Mouse (Mus musculus) intestine, embryonic 16.5 days (tissue): ENCODE data around the gene Treml1. TPM values are rescaled to one million over a fixed set of nuclear protein-coding genes. Genes with fewer than 3 reads are reported as not detected.

Experiments used
- ATAC-seq: fragments of 200-750 bp; cut with Nextera tagmentation; 2 replicates; pipeline ENCODE4 v1.8.0; 2017; ENCODE audit warnings: moderate TSS enrichment, moderate library complexity
- H3K27ac ChIP-seq: fragments of 300-500 bp; sonication (generic); 2 replicates; pipeline ENCODE4 v1.5.1; 2014; ENCODE audit warnings: mild to moderate bottlenecking, low read length
- H3K27me3 ChIP-seq: fragments of 300-500 bp; sonication (generic); replicated peaks from 2 replicates; pipeline ENCODE4 v1.6.1; 2014; ENCODE audit warnings: low read length, control low read depth, mixed read lengths; ENCODE audit not compliant: control insufficient read depth, insufficient read depth
- H3K36me3 ChIP-seq: fragments of 300-500 bp; sonication (generic); 2 replicates; pipeline ENCODE4 v1.6.1; 2014; ENCODE audit warnings: low read length, control low read depth; ENCODE audit not compliant: control insufficient read depth, insufficient read depth
- H3K4me1 ChIP-seq: fragments of 300-500 bp; sonication (generic); 2 replicates; pipeline ENCODE4 v1.6.1; 2014; ENCODE audit warnings: low read length, control low read depth, mixed read lengths; ENCODE audit not compliant: control insufficient read depth, insufficient read depth
- H3K4me2 ChIP-seq: fragments of 300-500 bp; sonication (generic); 2 replicates; pipeline ENCODE4 v1.6.1; 2014; ENCODE audit warnings: low read depth, low read length, control low read depth
- H3K4me3 ChIP-seq: fragments of 300-500 bp; sonication (generic); 2 replicates; pipeline ENCODE4 v1.5.1; 2014; ENCODE audit warnings: mild to moderate bottlenecking, low read length
- H3K9ac ChIP-seq: fragments of 300-500 bp; sonication (generic); 2 replicates; pipeline ENCODE4 v1.6.1; 2014; ENCODE audit warnings: low read depth, low read length
- H3K9me3 ChIP-seq: fragments of 300-500 bp; sonication (generic); 2 replicates; pipeline ENCODE4 v1.6.1; 2016; ENCODE audit warnings: low read length, control low read depth; ENCODE audit not compliant: control insufficient read depth
- WGBS: fragments of 180-500 bp; shearing (Covaris S2); extraction: QIAGEN DNeasy Blood & Tissue Kit; methylation state at CpG from one replicate; pipeline ENCODE4 v1.1.7; 2014; 5-methylcytosine and 5-hydroxymethylcytosine counted together
- polyA plus RNA-seq: library from polyadenylated mRNA; unstranded; fragments of >200 nt; fragmentation: Nextera tagmentation; extraction: Ambion mirVana; gene quantifications from 2 replicates; pipeline ENCODE4 v1.2.1, GENCODE M21; 2015

Treml1 gene
- polyA plus RNA-seq, 1 experiment from 2014 or later = 0.98 TPM

DNA sequence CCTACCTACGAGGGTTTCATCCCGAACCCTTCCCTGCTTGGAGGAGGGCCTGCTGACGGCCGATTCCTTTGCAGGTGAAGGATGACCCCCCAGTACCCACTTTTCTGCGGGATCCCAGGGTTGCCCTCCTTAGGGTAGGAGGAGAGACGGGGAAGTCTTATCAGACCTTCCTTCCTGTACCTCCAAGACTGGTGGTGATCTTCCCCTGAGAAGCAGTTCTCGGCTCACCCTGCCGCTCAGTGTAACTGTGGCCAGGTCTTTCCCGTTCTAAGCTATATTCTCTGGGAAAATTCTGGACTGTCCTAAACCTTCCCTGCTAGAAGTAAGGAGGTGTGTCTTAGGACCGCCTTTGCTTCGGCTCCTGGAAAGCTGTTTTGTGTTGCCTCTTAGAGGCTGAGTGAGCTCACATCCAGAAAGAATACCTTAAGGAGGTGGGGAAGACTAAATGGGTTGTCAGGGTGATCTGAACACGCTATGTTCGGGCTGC is 50.6 kb downstream of the Treml1 start:
- peaks cover 9% of the 10 kb centered on the region; the same call in 1 of the 2 replicates for H3K36me3 ChIP-seq
- H3K27ac ChIP-seq = peak overlapping the region; percentile 99
- under 1% methylated on average over 13 of the region's 13 CpGs for WGBS
- peaks cover 17% of the 10 kb centered on the region for H3K4me1 ChIP-seq
- no peaks in the 10 kb centered on the region for H3K27me3 ChIP-seq
- H3K4me3 ChIP-seq = peak overlapping the region; percentile 73
- H3K4me2 ChIP-seq = peak overlapping the region; percentile 56
- peak; percentile 37 for ATAC-seq
- H3K9me3 ChIP-seq = no peaks in the 10 kb centered on the region
- H3K9ac ChIP-seq = peak overlapping the region; percentile 89

DNA sequence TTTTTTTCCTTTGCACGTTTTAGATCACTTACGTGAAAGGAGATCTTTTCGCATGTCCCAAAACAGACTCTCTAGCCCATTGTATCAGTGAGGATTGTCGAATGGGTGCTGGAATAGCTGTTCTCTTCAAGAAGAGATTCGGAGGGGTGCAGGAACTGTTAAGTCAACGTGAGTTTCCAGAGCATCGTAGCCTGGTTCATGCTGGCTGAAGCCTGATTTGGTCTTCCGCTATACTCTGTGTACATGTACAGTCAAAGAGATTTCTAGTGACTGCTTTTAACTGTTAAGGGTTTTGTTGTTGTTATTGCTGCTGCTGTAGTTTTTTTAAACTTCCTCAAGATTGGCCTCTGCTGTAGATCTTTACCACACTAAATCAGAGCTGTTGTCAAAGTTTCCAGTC is 51.5 kb downstream of the Treml1 start:
- Histone ChIP-seq H3K27me3 (no peaks in the 10 kb centered on the region), H3K9me3 (no peaks in the 10 kb centered on the region), H3K4me1 (peaks cover 17% of the 10 kb centered on the region), H3K9ac (peak overlapping the region; percentile 89), H3K4me3 (peak overlapping the region; percentile 73), H3K4me2 (peak overlapping the region; percentile 56), H3K27ac (peak overlapping the region; percentile 99), H3K36me3 (peaks cover 13% of the 10 kb centered on the region)
- WGBS = 35% methylated on average over 8 of the region's 8 CpGs
- no peak for ATAC-seq

DNA sequence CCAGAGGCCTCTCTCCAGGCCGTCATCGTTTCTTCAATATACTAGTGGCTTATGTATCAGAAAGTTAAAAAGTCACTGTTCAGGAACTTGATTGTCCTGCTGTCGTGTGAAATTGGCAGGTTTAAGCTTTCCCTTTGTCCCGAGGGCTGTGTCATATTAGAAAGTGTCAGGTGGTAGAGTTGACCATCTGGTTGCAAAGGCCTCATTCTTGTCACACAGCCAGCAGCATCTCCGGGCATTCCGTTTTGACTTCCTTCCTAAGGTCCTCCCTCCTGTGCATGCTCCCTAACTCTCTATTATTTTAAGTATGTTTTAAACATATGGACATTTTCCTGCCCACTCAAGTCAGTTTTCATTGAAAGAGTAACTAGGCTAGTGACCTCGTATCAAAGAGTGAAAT is 56.3 kb downstream of the Treml1 start:
- H3K4me3 ChIP-seq = no peak overlapping the region
- no peak overlapping the region for H3K9ac ChIP-seq
- H3K36me3 ChIP-seq = peaks cover 13% of the 10 kb centered on the region
- H3K27ac ChIP-seq = no peak overlapping the region
- H3K4me2 ChIP-seq = no peak overlapping the region
- no peak for ATAC-seq
- no peaks in the 10 kb centered on the region for H3K9me3 ChIP-seq
- WGBS = 76% methylated on average over 7 of the region's 7 CpGs
- no peaks in the 10 kb centered on the region for H3K27me3 ChIP-seq
- H3K4me1 ChIP-seq = peaks cover 15% of the 10 kb centered on the region; the same call in 1 of the 2 replicates

Other genes with a start within 250 kb of the Treml1 start
- not detected in 2 replicates for gene 9830107B12Rik, start 213.6 kb upstream of the Treml1 start, polyA plus RNA-seq
- gene A530064D06Rik, start 192.6 kb upstream of the Treml1 start, polyA plus RNA-seq = 0.20 and 0.33 TPM in 2 replicates
- gene Trem1, start 127.1 kb upstream of the Treml1 start, polyA plus RNA-seq = 0.56 and 0.72 TPM in 2 replicates
- 0.37 and 0.57 TPM in 2 replicates for gene Trem3, start 112.1 kb upstream of the Treml1 start, polyA plus RNA-seq
- 4.0 and 5.8 TPM in 2 replicates for gene Treml4, start 95.6 kb upstream of the Treml1 start, polyA plus RNA-seq
- 0.27 and 0.37 TPM in 2 replicates for gene Treml2, start 60.4 kb upstream of the Treml1 start, polyA plus RNA-seq
- 0.44 and 0.59 TPM in 2 replicates for gene B430306N03Rik, start 43.8 kb upstream of the Treml1 start, polyA plus RNA-seq
- 4.4 and 5.1 TPM in 2 replicates for gene Trem2, start 13.5 kb upstream of the Treml1 start, polyA plus RNA-seq
- 9.3 and 10.8 TPM in 2 replicates for gene Nfya, start 50.0 kb downstream of the Treml1 start, polyA plus RNA-seq
- gene Oard1, start 50.1 kb downstream of the Treml1 start, polyA plus RNA-seq = 62.7 and 70.6 TPM in 2 replicates
- gene Apobec2, start 73.0 kb downstream of the Treml1 start, polyA plus RNA-seq = 4.6 and 5.4 TPM in 2 replicates
- 4.5 and 4.7 TPM in 2 replicates for gene Tspo2, start 91.6 kb downstream of the Treml1 start, polyA plus RNA-seq
- 47.2 and 49.3 TPM in 2 replicates for gene Unc5cl, start 95.0 kb downstream of the Treml1 start, polyA plus RNA-seq